Mouse (Mus musculus) granulocyte monocyte progenitor cell, adult 5-6 weeks (primary cell): ENCODE measurements around the gene Evi5l. TPM values are rescaled to one million over a fixed set of nuclear protein-coding genes. Genes with fewer than 3 reads are reported as not detected.
A peak's percentile ranks its signal among the peaks of the same experiment; 100 is the strongest.

ENCODE experiments used
- ATAC-seq: replicated peaks from 2 replicates; pipeline ENCODE4 v1.8.0; 2016; ENCODE audit warnings: mild to moderate bottlenecking, moderate TSS enrichment, inconsistent platforms; ENCODE audit not compliant: poor library complexity, severe bottlenecking
- total RNA-seq, 2 experiments: library from RNA; stranded (forward) in 1 of 2; stranded (reverse) in 1 of 2; fragments of 200-712, 200-1000 nt in 1 of 2; fragments of >200 nt in 1 of 2; fragmentation: Nextera tagmentation in 1 of 2; gene quantifications; 2 replicates each; pipeline ENCODE4 v1.2.3; 2014 to 2017

The Evi5l gene
- total RNA-seq, 2 experiments from 2014 or later, result 9.4 to 10.5 TPM

- peak; percentile 89 for ATAC-seq
Measured at GRCm38 (mm10) chr8:4201321-4201720, 35.0 kb downstream of the Evi5l start.

GRCm38 (mm10) chr8:4205246-4206123 is 39.1 kb downstream of the Evi5l start:
- ATAC-seq, result no peak

- ATAC-seq, result no peak
Measured at GRCm38 (mm10) chr8:4206182-4207015, 40.0 kb downstream of the Evi5l start.

GRCm38 (mm10) chr8:4207016-4207350 is 40.6 kb downstream of the Evi5l start:
- ATAC-seq, result no peak

GRCm38 (mm10) chr8:4211097-4211496 is 44.7 kb downstream of the Evi5l start:
- ATAC-seq, result no peak

- ATAC-seq, result 0 out of 2 replicates have a peak, but pooled peaks have one; percentile 10
Measured at GRCm38 (mm10) chr8:4212809-4213209, 46.4 kb downstream of the Evi5l start.

- peak; percentile 37 for ATAC-seq
Measured at GRCm38 (mm10) chr8:4213210-4214005, 47.0 kb downstream of the Evi5l start.

GRCm38 (mm10) chr8:4214006-4214980 is 47.9 kb downstream of the Evi5l start:
- ATAC-seq, result peak; percentile 77

GRCm38 (mm10) chr8:4216296-4216695 is 49.9 kb downstream of the Evi5l start:
- ATAC-seq, result no peak

- no peak; the same call in 1 of the 2 replicates for ATAC-seq
Measured at GRCm38 (mm10) chr8:4216791-4217621, 50.6 kb downstream of the Evi5l start, which contains the start of gene Prr36. Gene Prr36 (minus strand): TSS chr8:4217459.

GRCm38 (mm10) chr8:4219617-4220016 is 53.2 kb downstream of the Evi5l start:
- ATAC-seq, result no peak

- no peak for ATAC-seq
Measured at GRCm38 (mm10) chr8:4222059-4222458, 55.7 kb downstream of the Evi5l start.

GRCm38 (mm10) chr8:4226323-4226722 is 60.0 kb downstream of the Evi5l start:
- ATAC-seq, result peak; percentile 46

GRCm38 (mm10) chr8:4226739-4227347 is 60.5 kb downstream of the Evi5l start, which contains the start of gene Lrrc8e:
Gene Lrrc8e (plus strand): TSS chr8:4226827.
- ATAC-seq, result peak; percentile 72

GRCm38 (mm10) chr8:4227919-4228318 is 61.6 kb downstream of the Evi5l start:
- ATAC-seq, result no peak

GRCm38 (mm10) chr8:4229784-4230183 is 63.4 kb downstream of the Evi5l start:
- ATAC-seq, result no peak

GRCm38 (mm10) chr8:4230612-4231351 is 64.4 kb downstream of the Evi5l start:
- ATAC-seq, result no peak
